Mouse (Mus musculus) C2C12 (cell line): Measurements from ENCODE around the gene Kif6. TPM values are rescaled to one million over a fixed set of nuclear protein-coding genes. Genes with fewer than 3 reads are reported as not detected.
A peak's percentile ranks its signal among the peaks of the same experiment; 100 is the strongest.

ENCODE experiments used
- H3K27me3 ChIP-seq: one replicate; pipeline ENCODE4 v1.6.1; 2011; ENCODE audit not compliant: control insufficient read depth, insufficient read depth, insufficient read length
- H3K36me3 ChIP-seq: one replicate; pipeline ENCODE4 v1.6.1; 2011; ENCODE audit not compliant: control insufficient read depth, insufficient read depth
- H3K4me3 ChIP-seq: one replicate; pipeline ENCODE4 v1.5.1; 2011; ENCODE audit warnings: mild to moderate bottlenecking, control low read depth; ENCODE audit not compliant: poor library complexity, insufficient read depth, severe bottlenecking
- H3K79me2 ChIP-seq: one replicate; pipeline ENCODE4 v1.6.1; 2011; ENCODE audit not compliant: control insufficient read depth, insufficient read depth
- H3K79me3 ChIP-seq: one replicate; pipeline ENCODE4 v1.6.1; 2011; ENCODE audit warnings: low read depth, control low read depth
- H3ac ChIP-seq: one replicate; pipeline ENCODE3; 2011; ENCODE audit warnings: low read depth; ENCODE audit not compliant: control insufficient read depth, insufficient read length
- CEBPB ChIP-seq: IDR thresholded peaks from one replicate; pipeline ENCODE4 v1.6.1; 2011; ENCODE audit warnings: low read depth, mild to moderate bottlenecking, control low read depth, moderate library complexity
- CTCF ChIP-seq: IDR thresholded peaks from one replicate; pipeline ENCODE4 v1.5.1; 2011; ENCODE audit not compliant: control insufficient read depth, insufficient read depth, insufficient read length
- FOSL1 ChIP-seq: IDR thresholded peaks from one replicate; pipeline ENCODE4 v1.8.0; 2011; ENCODE audit warnings: mild to moderate bottlenecking, low read length; ENCODE audit not compliant: poor library complexity, insufficient read depth, severe bottlenecking
- MAX ChIP-seq: IDR thresholded peaks from one replicate; pipeline ENCODE4 v1.6.1; 2011; ENCODE audit warnings: mild to moderate bottlenecking, control low read depth
- MYOD1 ChIP-seq: IDR thresholded peaks from one replicate; pipeline ENCODE4 v1.6.1; 2011; ENCODE audit warnings: low read depth; ENCODE audit not compliant: control insufficient read depth, insufficient read length
- MYOG ChIP-seq: IDR thresholded peaks from one replicate; pipeline ENCODE4 v1.6.1; 2011; ENCODE audit not compliant: control insufficient read depth, insufficient read length; ENCODE audit errors: extremely low read depth
- USF1 ChIP-seq: IDR thresholded peaks from one replicate; pipeline ENCODE4 v1.6.1; 2011; ENCODE audit warnings: low read depth, mild to moderate bottlenecking, control low read depth, moderate library complexity
- polyA plus RNA-seq: library from polyadenylated mRNA; unstranded; fragments of >200 nt; fragmentation: generic; extraction: Trizol; gene quantifications from one replicate; pipeline ENCODE4 v1.2.1, GENCODE M21; 2012; ENCODE audit warnings: missing spikeins

Gene Kif6
- polyA plus RNA-seq, 1 experiment: 0.27 TPM

GRCm38 (mm10) chr17:49935602-49936205, 320.8 kb downstream of the Kif6 start:
- TF ChIP-seq MYOG (no peak), MAX (no peak), CTCF (peak; percentile 58), MYOD1 (no peak)
- H3K27me3 ChIP-seq: no peaks in the 10 kb centered on the region
- H3ac ChIP-seq: no peak overlapping the region
- no peak overlapping the region for H3K4me3 ChIP-seq
- no peaks in the 10 kb centered on the region for H3K36me3 ChIP-seq
- no peaks in the 10 kb centered on the region for H3K79me3 ChIP-seq
- no peaks in the 10 kb centered on the region for H3K79me2 ChIP-seq

GRCm38 (mm10) chr17:49936214-49936613, 321.3 kb downstream of the Kif6 start:
- Histone ChIP-seq H3K79me2 (no peaks in the 10 kb centered on the region), H3K27me3 (no peaks in the 10 kb centered on the region), H3ac (no peak overlapping the region), H3K79me3 (no peaks in the 10 kb centered on the region), H3K36me3 (no peaks in the 10 kb centered on the region), H3K4me3 (no peak overlapping the region)
- TF ChIP-seq USF1 (no peak), MAX (no peak), MYOD1 (no peak), CEBPB (no peak), MYOG (no peak), FOSL1 (no peak), CTCF (no peak)

- Histone ChIP-seq H3K79me3 (no peaks in the 10 kb centered on the region), H3K36me3 (no peaks in the 10 kb centered on the region), H3K4me3 (no peak overlapping the region), H3K27me3 (no peaks in the 10 kb centered on the region), H3K79me2 (no peaks in the 10 kb centered on the region), H3ac (no peak overlapping the region)
- no peak for TF ChIP-seq MYOG
- no peak for TF ChIP-seq MYOD1
- TF ChIP-seq CEBPB: no peak
- no peak for TF ChIP-seq MAX
- no peak for TF ChIP-seq USF1
- TF ChIP-seq FOSL1: no peak
- TF ChIP-seq CTCF: no peak
Measured at GRCm38 (mm10) chr17:49939146-49939545, 324.2 kb downstream of the Kif6 start.

- Histone ChIP-seq H3ac (no peak overlapping the region), H3K4me3 (no peak overlapping the region), H3K27me3 (no peaks in the 10 kb centered on the region), H3K79me2 (no peaks in the 10 kb centered on the region), H3K36me3 (no peaks in the 10 kb centered on the region), H3K79me3 (no peaks in the 10 kb centered on the region)
- TF ChIP-seq USF1 (no peak), MYOD1 (no peak), FOSL1 (no peak), CTCF (peak; percentile 30)
Measured at GRCm38 (mm10) chr17:49942674-49943073, 327.7 kb downstream of the Kif6 start.

DNA sequence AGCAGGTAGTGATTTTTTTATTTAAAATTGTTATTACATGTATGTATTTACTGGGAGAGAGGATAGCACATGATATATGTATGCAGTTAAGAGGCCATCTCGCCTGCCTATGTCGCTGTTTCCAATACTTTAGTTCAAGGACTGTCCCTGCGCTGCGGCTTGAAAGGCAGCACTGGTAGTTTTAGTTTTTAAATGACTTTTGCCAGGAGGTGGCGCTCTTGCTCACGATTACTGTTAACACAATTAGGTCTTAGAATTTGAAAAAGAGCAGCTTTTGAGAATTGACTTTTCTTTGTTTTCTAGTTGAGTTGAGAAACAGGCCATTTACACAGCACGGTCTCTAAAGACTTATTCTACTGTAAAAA, 336.5 kb downstream of the Kif6 start:
- Histone ChIP-seq H3K4me3 (no peak overlapping the region), H3K36me3 (no peaks in the 10 kb centered on the region), H3ac (no peak overlapping the region), H3K79me3 (no peaks in the 10 kb centered on the region), H3K27me3 (no peaks in the 10 kb centered on the region), H3K79me2 (no peaks in the 10 kb centered on the region)
- no peak for TF ChIP-seq MYOG
- TF ChIP-seq MYOD1: no peak
- no peak for TF ChIP-seq MAX
- TF ChIP-seq CEBPB: no peak
- no peak for TF ChIP-seq CTCF
- TF ChIP-seq FOSL1: no peak
- TF ChIP-seq USF1: no peak

DNA sequence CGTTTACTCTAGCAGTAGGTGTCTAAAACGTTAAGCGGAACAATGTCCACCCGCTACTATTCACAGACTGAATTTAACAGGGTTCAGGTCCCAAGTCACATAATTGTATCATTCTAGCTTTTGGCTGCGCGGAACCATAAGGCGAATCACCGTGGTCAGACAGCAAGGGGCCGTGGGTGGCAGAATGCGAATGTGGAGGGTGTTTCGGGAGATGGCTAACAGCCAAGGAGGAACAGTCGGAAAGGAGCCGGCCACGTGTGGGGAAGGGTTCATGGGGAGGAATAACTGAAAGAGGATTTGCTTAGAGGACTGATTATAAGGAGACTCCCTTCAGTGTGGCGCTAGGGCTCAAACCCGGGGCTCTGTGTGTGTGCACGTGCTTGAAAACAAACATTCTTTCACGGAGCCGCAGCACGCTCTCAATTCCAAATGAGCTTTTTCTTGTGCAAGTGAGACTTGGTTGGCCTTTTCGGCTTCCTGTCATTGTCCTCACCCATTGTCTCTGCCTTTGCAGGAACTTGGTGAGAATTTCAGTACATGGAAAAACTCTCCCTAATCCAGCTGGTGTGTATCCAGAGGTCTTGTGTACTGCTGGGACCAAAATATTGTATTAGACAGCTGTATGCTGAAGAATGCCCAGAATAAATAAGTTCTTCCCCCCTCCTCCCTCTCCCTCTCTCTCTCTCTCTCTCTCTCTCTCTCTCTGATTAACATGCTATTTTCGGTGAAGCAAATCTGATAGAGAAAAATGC, 337.1 kb downstream of the Kif6 start:
- no peaks in the 10 kb centered on the region for H3K79me2 ChIP-seq
- no peak for TF ChIP-seq MAX
- TF ChIP-seq MYOD1: no peak
- TF ChIP-seq MYOG: no peak
- no peak for TF ChIP-seq CTCF
- TF ChIP-seq USF1: no peak
- TF ChIP-seq FOSL1: no peak
- no peak for TF ChIP-seq CEBPB
- H3K4me3 ChIP-seq: no peak overlapping the region
- H3K79me3 ChIP-seq: no peaks in the 10 kb centered on the region
- no peaks in the 10 kb centered on the region for H3K36me3 ChIP-seq
- H3K27me3 ChIP-seq: no peaks in the 10 kb centered on the region
- H3ac ChIP-seq: no peak overlapping the region
